Mouse (Mus musculus): ENCODE data around the gene Egln1. TPM values are rescaled to one million over a fixed set of nuclear protein-coding genes. Genes with fewer than 3 reads are reported as not detected.

Gene Egln1
- polyA plus RNA-seq, 1 experiment from 2014 or later, result 17.0 TPM

DNA sequence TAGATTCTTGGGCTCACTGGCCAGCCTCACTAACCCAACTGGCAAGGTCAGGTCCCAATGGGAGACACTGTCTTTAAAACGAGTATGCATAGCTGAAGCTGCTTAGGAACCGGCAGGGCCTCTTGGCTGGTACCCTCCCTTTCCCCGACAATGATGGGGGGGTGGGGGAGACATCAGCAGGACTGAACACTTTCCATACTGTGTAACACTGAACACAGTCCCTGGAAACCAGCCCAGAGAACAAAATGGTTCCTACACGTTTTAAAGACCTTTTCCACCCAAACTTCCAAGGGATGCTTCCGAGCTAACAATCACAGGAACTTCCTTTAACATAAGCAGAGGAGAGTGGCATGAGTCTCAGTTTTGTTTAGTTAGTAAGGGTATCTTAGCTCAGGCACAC lies 14.0 kb downstream of the Egln1 start:
- WGBS, result 81% methylated on average over 5 of the region's 5 CpGs
- no peaks in the 10 kb centered on the region for H3K9me3 ChIP-seq
- H3K4me3 ChIP-seq, result no peak overlapping the region
- peaks cover 23% of the 10 kb centered on the region for H3K4me1 ChIP-seq
- no peak for DNase-seq (ENCODE audit: low spot score)
- H3K27me3 ChIP-seq (ENCODE audit: insufficient read depth, poor library complexity, severe bottlenecking), result no peaks in the 10 kb centered on the region
- no peak overlapping the region for H3K27ac ChIP-seq
- peaks cover 32% of the 10 kb centered on the region for H3K36me3 ChIP-seq

- no peaks in the 10 kb centered on the region for H3K9me3 ChIP-seq
- no peaks in the 10 kb centered on the region for H3K27me3 ChIP-seq (ENCODE audit: insufficient read depth, poor library complexity, severe bottlenecking)
- no peak overlapping the region for H3K27ac ChIP-seq
- DNase-seq (ENCODE audit: low spot score), result no peak
- H3K36me3 ChIP-seq, result peaks cover 19% of the 10 kb centered on the region; the same call in 1 of the 2 replicates
- WGBS, result 70% methylated on average over 3 of the region's 3 CpGs
- H3K4me1 ChIP-seq, result peaks cover 33% of the 10 kb centered on the region
- H3K4me3 ChIP-seq, result no peak overlapping the region
Observed at GRCm38 (mm10) chr8:124932435-124932834, 16.7 kb downstream of the Egln1 start.

GRCm38 (mm10) chr8:124930649-124931048 lies 18.5 kb downstream of the Egln1 start:
- Histone ChIP-seq H3K36me3 (peaks cover 12% of the 10 kb centered on the region; the same call in 1 of the 2 replicates), H3K27me3 (ENCODE audit: insufficient read depth, poor library complexity, severe bottlenecking) (no peaks in the 10 kb centered on the region), H3K4me3 (no peak overlapping the region), H3K9me3 (no peaks in the 10 kb centered on the region), H3K27ac (no peak overlapping the region), H3K4me1 (peaks cover 42% of the 10 kb centered on the region)
- WGBS, result 89% methylated on average over 4 of the region's 4 CpGs
- no peak for DNase-seq (ENCODE audit: low spot score)

GRCm38 (mm10) chr8:124930086-124930485 lies 19.0 kb downstream of the Egln1 start:
- Histone ChIP-seq H3K27me3 (ENCODE audit: insufficient read depth, poor library complexity, severe bottlenecking) (no peaks in the 10 kb centered on the region), H3K4me1 (peaks cover 47% of the 10 kb centered on the region), H3K4me3 (no peak overlapping the region), H3K36me3 (peaks cover 18% of the 10 kb centered on the region; the same call in 1 of the 2 replicates), H3K27ac (peak overlapping the region; percentile 64; the same call in 1 of the 2 replicates), H3K9me3 (no peaks in the 10 kb centered on the region)
- no peak for DNase-seq (ENCODE audit: low spot score)
- WGBS, result 72% methylated on average over 13 of the region's 13 CpGs

GRCm38 (mm10) chr8:124929006-124929405 lies 20.1 kb downstream of the Egln1 start:
- no peaks in the 10 kb centered on the region for H3K27me3 ChIP-seq (ENCODE audit: insufficient read depth, poor library complexity, severe bottlenecking)
- no peak overlapping the region for H3K4me3 ChIP-seq
- H3K27ac ChIP-seq, result 0 out of 2 replicates have a peak overlapping the region, but pooled peaks have one; percentile 10
- peaks cover 53% of the 10 kb centered on the region for H3K4me1 ChIP-seq
- no peaks in the 10 kb centered on the region for H3K9me3 ChIP-seq
- DNase-seq (ENCODE audit: low spot score), result no peak
- 81% methylated on average over 11 of the region's 11 CpGs for WGBS
- peaks cover 25% of the 10 kb centered on the region; the same call in 1 of the 2 replicates for H3K36me3 ChIP-seq

DNA sequence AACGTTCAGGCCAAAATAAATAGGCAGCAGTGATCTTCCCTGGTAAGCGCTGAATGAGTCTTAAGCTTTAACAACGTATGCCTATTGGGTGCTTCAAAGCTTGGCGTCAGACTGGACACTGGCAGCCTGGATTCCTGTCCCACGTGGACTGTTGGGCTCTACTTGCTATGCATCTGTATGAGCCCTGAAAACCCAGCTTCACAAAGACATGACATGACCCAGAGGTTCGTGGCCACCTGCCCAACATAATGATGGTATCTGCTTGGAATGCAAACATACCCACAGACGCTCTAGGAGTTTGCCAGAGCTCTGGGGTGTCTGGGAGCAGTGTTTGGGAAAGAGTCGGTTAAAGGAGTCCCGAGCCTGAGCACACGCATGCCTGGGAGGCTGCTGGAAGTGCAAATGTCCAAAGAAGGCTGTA lies 22.8 kb downstream of the Egln1 start:
- DNase-seq (ENCODE audit: low spot score), result no peak
- Histone ChIP-seq H3K27me3 (ENCODE audit: insufficient read depth, poor library complexity, severe bottlenecking) (no peaks in the 10 kb centered on the region), H3K27ac (peak overlapping the region; percentile 59), H3K36me3 (peaks cover 24% of the 10 kb centered on the region; the same call in 1 of the 2 replicates), H3K4me1 (peaks cover 80% of the 10 kb centered on the region), H3K9me3 (no peaks in the 10 kb centered on the region), H3K4me3 (no peak overlapping the region)
- 45% methylated on average over 10 of the region's 10 CpGs for WGBS

- Histone ChIP-seq H3K4me3 (peak overlapping the region; percentile 0; the same call in 1 of the 2 replicates), H3K9me3 (no peaks in the 10 kb centered on the region), H3K4me1 (peaks cover 85% of the 10 kb centered on the region), H3K27ac (peak overlapping the region; percentile 59), H3K27me3 (ENCODE audit: insufficient read depth, poor library complexity, severe bottlenecking) (no peaks in the 10 kb centered on the region), H3K36me3 (peaks cover 21% of the 10 kb centered on the region; the same call in 1 of the 2 replicates)
- DNase-seq (ENCODE audit: low spot score), result no peak
- WGBS, result 35% methylated on average over 14 of the region's 14 CpGs
Observed at GRCm38 (mm10) chr8:124925544-124926266, 23.4 kb downstream of the Egln1 start.

- Histone ChIP-seq H3K4me1 (peaks cover 74% of the 10 kb centered on the region), H3K9me3 (no peaks in the 10 kb centered on the region), H3K27me3 (ENCODE audit: insufficient read depth, poor library complexity, severe bottlenecking) (no peaks in the 10 kb centered on the region), H3K27ac (no peak overlapping the region), H3K36me3 (peaks cover 21% of the 10 kb centered on the region; the same call in 1 of the 2 replicates), H3K4me3 (no peak overlapping the region)
- 87% methylated on average over 15 of the region's 15 CpGs for WGBS
- DNase-seq (ENCODE audit: low spot score), result no peak
Observed at GRCm38 (mm10) chr8:124923971-124924652, 25.0 kb downstream of the Egln1 start.

DNA sequence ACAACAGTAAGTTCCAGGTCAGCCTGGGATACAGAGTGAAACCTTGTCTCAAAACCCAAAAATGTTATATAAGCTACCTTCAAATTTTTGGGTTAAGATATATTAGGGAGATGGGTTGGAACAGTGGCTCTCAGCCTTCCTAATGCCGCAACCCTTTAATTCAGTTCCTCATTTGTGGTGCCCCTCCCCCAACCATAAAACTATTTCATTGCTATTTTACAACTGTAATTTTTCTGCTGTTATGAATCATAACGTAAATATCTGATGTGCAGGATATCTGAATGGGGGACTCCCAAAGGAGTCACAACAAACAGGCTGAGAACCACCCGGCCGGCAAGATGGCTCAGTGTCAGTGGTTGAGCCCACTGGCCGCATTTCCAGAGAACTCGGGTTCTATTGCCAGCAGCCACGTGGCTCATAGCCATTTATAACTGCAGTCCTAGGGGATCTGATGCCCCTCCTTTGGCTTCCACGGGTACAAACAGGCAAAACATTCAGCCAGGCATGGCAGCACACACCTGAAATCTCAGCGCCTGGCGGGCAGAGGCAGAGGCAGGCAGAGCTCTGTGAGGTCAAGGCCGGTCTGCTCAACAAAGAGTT lies 26.5 kb downstream of the Egln1 start:
- H3K4me3 ChIP-seq, result no peak overlapping the region
- H3K36me3 ChIP-seq, result peaks cover 19% of the 10 kb centered on the region; the same call in 1 of the 2 replicates
- H3K4me1 ChIP-seq, result peaks cover 80% of the 10 kb centered on the region
- DNase-seq (ENCODE audit: low spot score), result no peak
- WGBS, result 79% methylated on average over 11 of the region's 11 CpGs
- H3K27me3 ChIP-seq (ENCODE audit: insufficient read depth, poor library complexity, severe bottlenecking), result no peaks in the 10 kb centered on the region
- H3K27ac ChIP-seq, result no peak overlapping the region
- H3K9me3 ChIP-seq, result no peaks in the 10 kb centered on the region

GRCm38 (mm10) chr8:124921369-124922279 lies 27.5 kb downstream of the Egln1 start:
- 58% methylated on average over 18 of the region's 18 CpGs for WGBS
- Histone ChIP-seq H3K9me3 (no peaks in the 10 kb centered on the region), H3K27ac (peak overlapping the region; percentile 49), H3K36me3 (peaks cover 17% of the 10 kb centered on the region; the same call in 1 of the 2 replicates), H3K4me3 (0 out of 2 replicates have a peak overlapping the region, but pooled peaks have one; percentile 3), H3K4me1 (peaks cover 79% of the 10 kb centered on the region), H3K27me3 (ENCODE audit: insufficient read depth, poor library complexity, severe bottlenecking) (no peaks in the 10 kb centered on the region)
- no peak for DNase-seq (ENCODE audit: low spot score)

DNA sequence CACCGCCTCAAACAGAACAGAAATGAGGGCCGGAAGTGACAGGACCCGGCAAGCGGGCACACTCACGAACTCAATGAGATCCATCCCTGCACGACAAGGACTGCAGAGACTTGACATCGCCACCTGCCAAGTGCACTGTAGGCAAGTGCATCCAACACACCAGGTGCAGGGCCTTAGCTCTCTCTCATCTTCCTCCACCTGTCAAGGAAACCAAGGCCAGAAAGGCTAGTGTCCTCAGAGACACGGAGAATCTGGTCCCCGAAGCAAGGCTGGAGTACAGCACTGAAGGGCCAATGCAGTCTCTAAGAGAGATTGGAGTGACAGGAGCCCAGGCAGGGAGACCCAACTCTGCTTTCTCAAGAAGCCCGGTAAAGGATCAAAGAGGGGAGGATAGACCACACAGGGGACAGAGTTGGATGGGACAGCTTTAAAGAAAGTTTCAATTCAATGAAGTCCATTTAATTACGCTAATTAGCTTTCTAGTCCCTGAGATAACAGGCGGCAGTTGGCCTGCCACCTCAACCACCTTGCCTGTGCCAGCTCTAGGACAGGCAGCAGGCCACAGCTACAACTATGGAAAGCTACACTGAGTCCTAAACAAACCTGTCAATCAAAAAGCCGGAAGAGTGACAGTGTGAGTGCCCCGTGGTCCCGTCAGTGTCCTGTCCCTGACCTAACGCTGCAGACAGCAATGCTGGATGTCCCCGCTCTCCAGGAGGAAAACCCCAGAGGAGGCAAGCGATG lies 31.2 kb downstream of the Egln1 start:
- Histone ChIP-seq H3K4me1 (peaks cover 54% of the 10 kb centered on the region), H3K27me3 (ENCODE audit: insufficient read depth, poor library complexity, severe bottlenecking) (no peaks in the 10 kb centered on the region), H3K9me3 (no peaks in the 10 kb centered on the region), H3K27ac (no peak overlapping the region), H3K4me3 (no peak overlapping the region), H3K36me3 (peaks cover 30% of the 10 kb centered on the region)
- DNase-seq (ENCODE audit: low spot score), result no peak
- WGBS, result 81% methylated on average over 18 of the region's 18 CpGs

All from heart, embryonic 10.5 days (tissue).